Mouse (Mus musculus): ENCODE data around the gene Jkamp. TPM values are rescaled to one million over a fixed set of nuclear protein-coding genes. Genes with fewer than 3 reads are reported as not detected.

Jkamp gene
- polyA plus RNA-seq (2012; rRNA removed), result 57.4 and 69.5 TPM in 2 replicates

- Histone ChIP-seq H3K27me3 (ENCODE audit: control insufficient read depth, insufficient read depth, low read length) (no peaks in the 10 kb centered on the region; the same call in 1 of the 2 replicates), H3K4me1 (replicated peaks; ENCODE audit: control insufficient read depth, insufficient read depth, low read length) (peaks cover 12% of the 10 kb centered on the region), H3K27ac (ENCODE audit: control insufficient read depth, insufficient read depth, low read length) (peak within 1 kb of the TSS; percentile 44; the same call in 1 of the 2 replicates), H3K4me3 (ENCODE audit: control insufficient read depth, insufficient read depth, low read length) (peak within 1 kb of the TSS; percentile 93), H3K36me3 (ENCODE audit: control insufficient read depth, insufficient read depth, low read length) (no peaks in the 10 kb centered on the region)
- TF ChIP-seq POLR2A (IDR thresholded peaks at IDR 0.05; ENCODE audit: control insufficient read depth, extremely low read depth, insufficient read depth, low read length, poor library complexity) (no peak), CTCF (IDR thresholded peaks at IDR 0.05; ENCODE audit: borderline replicate concordance, control insufficient read depth, extremely low read depth, insufficient read depth, low read length, poor library complexity) (0 out of 2 replicates have a peak, but pooled peaks have one; percentile 36)
- DNase-seq, result peak; percentile 98
- WGBS, result 4% methylated on average over 58 of the region's 60 CpGs
Measured at GRCm38 (mm10) chr12:72085329-72086165, at the start of gene Jkamp, which contains the start of gene L3hypdh. Gene Jkamp, plus strand, starts transcription at chr12:72085589. Gene L3hypdh, minus strand, starts transcription at chr12:72085439.

GRCm38 (mm10) chr12:72036097-72036661, 49.2 kb upstream of the Jkamp start:
- WGBS, result 89% methylated on average over 9 of the region's 9 CpGs
- DNase-seq, result no peak
- H3K4me1 ChIP-seq (replicated peaks; ENCODE audit: control insufficient read depth, insufficient read depth, low read length), result no peaks in the 10 kb centered on the region
- no peak overlapping the region for H3K4me3 ChIP-seq (ENCODE audit: control insufficient read depth, insufficient read depth, low read length)
- H3K36me3 ChIP-seq (ENCODE audit: control insufficient read depth, insufficient read depth, low read length), result no peaks in the 10 kb centered on the region
- TF ChIP-seq CTCF (IDR thresholded peaks at IDR 0.05; ENCODE audit: borderline replicate concordance, control insufficient read depth, extremely low read depth, insufficient read depth, low read length, poor library complexity) (no peak), POLR2A (IDR thresholded peaks at IDR 0.05; ENCODE audit: control insufficient read depth, extremely low read depth, insufficient read depth, low read length, poor library complexity) (no peak)
- H3K27me3 ChIP-seq (ENCODE audit: control insufficient read depth, insufficient read depth, low read length), result no peaks in the 10 kb centered on the region
- no peak overlapping the region for H3K27ac ChIP-seq (ENCODE audit: control insufficient read depth, insufficient read depth, low read length)

- DNase-seq, result no peak
- no peaks in the 10 kb centered on the region for H3K4me1 ChIP-seq (replicated peaks; ENCODE audit: control insufficient read depth, insufficient read depth, low read length)
- 86% methylated on average over 6 of the region's 6 CpGs for WGBS
- TF ChIP-seq CTCF (IDR thresholded peaks at IDR 0.05; ENCODE audit: borderline replicate concordance, control insufficient read depth, extremely low read depth, insufficient read depth, low read length, poor library complexity) (no peak), POLR2A (IDR thresholded peaks at IDR 0.05; ENCODE audit: control insufficient read depth, extremely low read depth, insufficient read depth, low read length, poor library complexity) (no peak)
- no peaks in the 10 kb centered on the region for H3K36me3 ChIP-seq (ENCODE audit: control insufficient read depth, insufficient read depth, low read length)
- no peak overlapping the region for H3K4me3 ChIP-seq (ENCODE audit: control insufficient read depth, insufficient read depth, low read length)
- no peaks in the 10 kb centered on the region for H3K27me3 ChIP-seq (ENCODE audit: control insufficient read depth, insufficient read depth, low read length)
- no peak overlapping the region for H3K27ac ChIP-seq (ENCODE audit: control insufficient read depth, insufficient read depth, low read length)
Measured at GRCm38 (mm10) chr12:72037049-72037448, 48.3 kb upstream of the Jkamp start.

GRCm38 (mm10) chr12:72038866-72039265, 46.5 kb upstream of the Jkamp start:
- H3K4me1 ChIP-seq (replicated peaks; ENCODE audit: control insufficient read depth, insufficient read depth, low read length), result no peaks in the 10 kb centered on the region
- H3K27me3 ChIP-seq (ENCODE audit: control insufficient read depth, insufficient read depth, low read length), result no peaks in the 10 kb centered on the region
- H3K36me3 ChIP-seq (ENCODE audit: control insufficient read depth, insufficient read depth, low read length), result no peaks in the 10 kb centered on the region
- no peak overlapping the region for H3K4me3 ChIP-seq (ENCODE audit: control insufficient read depth, insufficient read depth, low read length)
- no peak for DNase-seq
- no peak overlapping the region for H3K27ac ChIP-seq (ENCODE audit: control insufficient read depth, insufficient read depth, low read length)
- WGBS, result 93% methylated on average over 2 of the region's 2 CpGs
- no peak for TF ChIP-seq CTCF (IDR thresholded peaks at IDR 0.05; ENCODE audit: borderline replicate concordance, control insufficient read depth, extremely low read depth, insufficient read depth, low read length, poor library complexity)
- TF ChIP-seq POLR2A (IDR thresholded peaks at IDR 0.05; ENCODE audit: control insufficient read depth, extremely low read depth, insufficient read depth, low read length, poor library complexity), result no peak

- 88% methylated on average over 8 of the region's 8 CpGs for WGBS
- Histone ChIP-seq H3K4me1 (replicated peaks; ENCODE audit: control insufficient read depth, insufficient read depth, low read length) (no peaks in the 10 kb centered on the region), H3K4me3 (ENCODE audit: control insufficient read depth, insufficient read depth, low read length) (no peak overlapping the region), H3K36me3 (ENCODE audit: control insufficient read depth, insufficient read depth, low read length) (no peaks in the 10 kb centered on the region), H3K27ac (ENCODE audit: control insufficient read depth, insufficient read depth, low read length) (no peak overlapping the region), H3K27me3 (ENCODE audit: control insufficient read depth, insufficient read depth, low read length) (no peaks in the 10 kb centered on the region)
- TF ChIP-seq POLR2A (IDR thresholded peaks at IDR 0.05; ENCODE audit: control insufficient read depth, extremely low read depth, insufficient read depth, low read length, poor library complexity), result no peak
- no peak for TF ChIP-seq CTCF (IDR thresholded peaks at IDR 0.05; ENCODE audit: borderline replicate concordance, control insufficient read depth, extremely low read depth, insufficient read depth, low read length, poor library complexity)
- no peak for DNase-seq
Measured at GRCm38 (mm10) chr12:72039501-72039900, 45.9 kb upstream of the Jkamp start.

- DNase-seq, result no peak
- no peak for TF ChIP-seq POLR2A (IDR thresholded peaks at IDR 0.05; ENCODE audit: control insufficient read depth, extremely low read depth, insufficient read depth, low read length, poor library complexity)
- no peak for TF ChIP-seq CTCF (IDR thresholded peaks at IDR 0.05; ENCODE audit: borderline replicate concordance, control insufficient read depth, extremely low read depth, insufficient read depth, low read length, poor library complexity)
- no peak overlapping the region for H3K27ac ChIP-seq (ENCODE audit: control insufficient read depth, insufficient read depth, low read length)
- H3K4me3 ChIP-seq (ENCODE audit: control insufficient read depth, insufficient read depth, low read length), result no peak overlapping the region
- WGBS, result 90% methylated on average over 3 of the region's 3 CpGs
- H3K4me1 ChIP-seq (replicated peaks; ENCODE audit: control insufficient read depth, insufficient read depth, low read length), result no peaks in the 10 kb centered on the region
- no peaks in the 10 kb centered on the region for H3K27me3 ChIP-seq (ENCODE audit: control insufficient read depth, insufficient read depth, low read length)
- no peaks in the 10 kb centered on the region for H3K36me3 ChIP-seq (ENCODE audit: control insufficient read depth, insufficient read depth, low read length)
Measured at GRCm38 (mm10) chr12:72041238-72041637, 44.2 kb upstream of the Jkamp start.

All from thymus, adult 2 months (tissue).